Mouse (Mus musculus): Measurements from ENCODE around the gene Gm45785.

- TF ChIP-seq POLR2A (IDR thresholded peaks at IDR 0.05; ENCODE audit: borderline replicate concordance, low read depth, low read length) = no peak
- no peak for TF ChIP-seq CTCF (IDR thresholded peaks at IDR 0.05; ENCODE audit: low read depth, low read length)
Observed at GRCm38 (mm10) chr7:140802629-140803028, 53.5 kb downstream of the Gm45785 start.
